Mouse (Mus musculus): ENCODE results near the gene Cldnd1.

DNA sequence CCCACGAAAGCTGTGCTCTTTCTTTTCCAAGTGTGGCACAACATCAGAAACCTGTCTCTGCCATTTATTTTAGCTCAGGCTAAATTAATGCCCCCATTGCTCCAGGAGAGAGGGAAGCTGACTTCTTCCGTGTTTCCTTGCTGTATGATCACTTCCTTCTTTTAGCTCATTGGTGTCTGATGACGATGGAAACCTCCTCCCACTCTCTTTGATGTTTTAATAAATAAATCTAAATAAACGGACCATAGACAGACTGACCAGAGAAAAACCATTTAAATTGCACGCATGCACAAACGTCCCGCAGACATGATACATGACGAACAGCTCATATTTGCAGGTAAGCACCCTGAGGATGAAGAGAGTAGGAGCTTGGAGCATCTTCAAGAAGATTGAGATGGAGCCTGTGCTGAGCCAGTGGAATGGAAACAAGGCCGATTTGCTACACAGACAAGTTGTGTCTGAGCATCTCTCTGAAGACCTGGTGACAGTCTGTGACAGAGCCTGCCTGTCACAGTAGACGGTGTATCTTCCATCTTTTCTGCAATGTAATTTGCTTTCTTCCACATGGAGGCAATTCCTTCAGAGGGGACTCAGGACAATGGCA lies 25.3 kb upstream of the Cldnd1 start:
- TF ChIP-seq POLR2AphosphoS5 (IDR thresholded peaks at IDR 0.05; ENCODE audit: insufficient replicate concordance, low read depth, low read length), result no peak
- no peak for TF ChIP-seq GATA1 (IDR thresholded peaks at IDR 0.05; ENCODE audit: borderline replicate concordance, low read length)
- no peak for TF ChIP-seq CTCF (IDR thresholded peaks at IDR 0.05; ENCODE audit: low read depth, low read length)

Data from G1E (cell line).